9 mouse cellular contexts compared by ENCODE assay signal in the genomic region with DNA sequence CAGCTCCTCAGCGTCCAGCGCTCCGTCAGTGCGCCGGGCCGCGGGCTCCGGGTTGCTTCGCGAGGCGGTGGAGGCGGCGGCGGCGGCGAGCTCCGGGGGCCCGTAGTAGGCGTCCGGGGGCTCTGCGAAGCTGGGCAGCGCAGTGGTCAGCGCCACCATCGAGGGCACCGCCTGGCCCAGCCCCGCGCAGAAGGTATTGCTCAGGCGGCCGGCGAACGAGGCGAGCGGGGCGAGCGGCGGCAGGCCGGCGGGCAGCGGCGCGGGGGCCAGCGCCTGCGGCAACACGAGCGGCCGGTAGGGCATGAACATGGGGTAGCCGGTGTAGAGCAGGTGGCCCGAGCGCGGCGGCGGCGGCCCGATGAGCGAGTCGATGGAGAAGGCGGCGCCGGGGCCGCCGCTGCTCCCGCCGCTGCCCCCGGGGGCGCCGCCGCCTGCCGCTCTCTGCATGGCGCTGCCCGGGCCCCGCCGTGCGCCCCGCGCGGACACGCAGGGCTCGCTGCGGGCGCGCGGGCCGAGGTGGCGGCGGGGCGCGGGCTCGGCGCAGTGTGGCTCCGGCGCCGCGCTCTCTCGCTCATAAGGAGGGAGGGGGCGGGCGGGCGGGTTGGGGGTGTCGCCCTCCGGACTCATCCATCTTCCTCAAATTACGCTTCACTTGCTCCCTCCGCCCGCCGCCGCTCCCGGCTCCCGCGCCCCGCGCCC. TPM values are rescaled to one million over a fixed set of nuclear protein-coding genes. Genes with fewer than 3 reads are reported as not detected.
DNase-seq lines count a peak whose midpoint lies in the region; ATAC-seq and TF ChIP-seq lines count a peak whose summit lies in the region.
"Had no signal": no experiment of that assay in that cellular context is flagged by ENCODE, and none has a peak within 500 bp of the region (broad histone marks: within the 10 kb centered on the region; RNA-seq: fewer than 3 reads in every experiment).

No protein-coding gene starts in this region.

- no peak for DNase-seq in heart, postnatal 25 days (ENCODE audit: low spot score)
- DNase-seq in embryonic facial prominence, embryonic 11.5 days (ENCODE audit: low spot score) = no peak
- DNase-seq in hindbrain, postnatal 0 days (ENCODE audit: low spot score) = peak; percentile 24
- no peak for DNase-seq in midbrain, postnatal 0 days (ENCODE audit: low spot score)
- no peak for DNase-seq in natural killer cell, adult 2 months (ENCODE audit: low spot score in 2 of 2)
- DNase-seq in layer of hippocampus, adult 11-12 months (ENCODE audit: low spot score) = no peak
- DNase-seq in B cell, adult 2 months = no peak
- DNase-seq: cerebellum, adult 2 months had no signal

- intact Hi-C loops in heart, postnatal 25 days (cut with DNase I) = no loop called here

- peaks cover 83% of the 10 kb centered on the region for H3K27me3 ChIP-seq in heart, embryonic 16.5 days (ENCODE audit: control insufficient read depth, insufficient read depth, low read length)
- H3K27me3 ChIP-seq in embryonic facial prominence, embryonic 11.5 days (ENCODE audit: control insufficient read depth, insufficient read depth, low read length) = peaks cover 69% of the 10 kb centered on the region
- H3K27me3 ChIP-seq in hindbrain, postnatal 0 days (ENCODE audit: insufficient read depth, low read length) = peaks cover 36% of the 10 kb centered on the region
- H3K27me3 ChIP-seq in midbrain, postnatal 0 days (ENCODE audit: insufficient read depth, low read length) = peaks cover 73% of the 10 kb centered on the region

- peak overlapping the region; percentile 41; the same call in 1 of the 2 replicates for H3K9ac ChIP-seq in heart, embryonic 16.5 days (ENCODE audit: low read length)
- H3K9ac ChIP-seq in embryonic facial prominence, embryonic 11.5 days (replicated peaks; ENCODE audit: low read length) = peak overlapping the region; percentile 41
- H3K9ac ChIP-seq in hindbrain, postnatal 0 days (replicated peaks; ENCODE audit: low read length) = peak overlapping the region; percentile 45; the same call in 1 of the 2 replicates
- H3K9ac ChIP-seq in midbrain, postnatal 0 days (replicated peaks; ENCODE audit: low read length, poor library complexity, severe bottlenecking) = peak overlapping the region; percentile 48; the same call in 1 of the 2 replicates

- no peaks in the 10 kb centered on the region for H3K36me3 ChIP-seq in heart, embryonic 16.5 days (ENCODE audit: control insufficient read depth, insufficient read depth)
- H3K36me3 ChIP-seq in embryonic facial prominence, embryonic 11.5 days (replicated peaks; ENCODE audit: control insufficient read depth, insufficient read depth, low read depth, low read length) = no peaks in the 10 kb centered on the region
- no peaks in the 10 kb centered on the region for H3K36me3 ChIP-seq in hindbrain, postnatal 0 days (ENCODE audit: insufficient read depth, low read length)
- H3K36me3 ChIP-seq in midbrain, postnatal 0 days (ENCODE audit: insufficient read depth, low read length) = no peaks in the 10 kb centered on the region

- peak overlapping the region; percentile 81 for H3K4me2 ChIP-seq in heart, embryonic 16.5 days (ENCODE audit: low read depth, low read length)
- peak overlapping the region; percentile 85 for H3K4me2 ChIP-seq in embryonic facial prominence, embryonic 11.5 days (ENCODE audit: low read depth, low read length)
- peak overlapping the region; percentile 88 for H3K4me2 ChIP-seq in hindbrain, postnatal 0 days (ENCODE audit: low read depth, low read length)
- H3K4me2 ChIP-seq in midbrain, postnatal 0 days (ENCODE audit: low read depth, low read length, poor library complexity, severe bottlenecking) = peak overlapping the region; percentile 96

- TF ChIP-seq CTCF in hindbrain, postnatal 0 days (IDR thresholded peaks at IDR 0.05; ENCODE audit: low read depth) = no peak
- no peak for TF ChIP-seq CTCF in midbrain, postnatal 0 days (IDR thresholded peaks at IDR 0.05)

- peak overlapping the region; percentile 56 for H3K4me3 ChIP-seq in heart, embryonic 16.5 days (ENCODE audit: low read length)
- H3K4me3 ChIP-seq in embryonic facial prominence, embryonic 11.5 days (ENCODE audit: low read depth, low read length) = peak overlapping the region; percentile 28
- H3K4me3 ChIP-seq in hindbrain, postnatal 0 days (ENCODE audit: low read length) = peak overlapping the region; percentile 46
- H3K4me3 ChIP-seq in midbrain, postnatal 0 days (ENCODE audit: low read depth, low read length) = peak overlapping the region; percentile 48

- peaks cover 11% of the 10 kb centered on the region for H3K4me1 ChIP-seq in heart, embryonic 16.5 days (ENCODE audit: control insufficient read depth, insufficient read depth, low read length)
- peaks cover 9% of the 10 kb centered on the region for H3K4me1 ChIP-seq in embryonic facial prominence, embryonic 11.5 days (ENCODE audit: control insufficient read depth, insufficient read depth, low read length)
- peaks cover 10% of the 10 kb centered on the region; the same call in 1 of the 2 replicates for H3K4me1 ChIP-seq in hindbrain, postnatal 0 days (ENCODE audit: insufficient read depth, low read length)
- H3K4me1 ChIP-seq in midbrain, postnatal 0 days (ENCODE audit: insufficient read depth, low read length) = no peaks in the 10 kb centered on the region

- no peaks in the 10 kb centered on the region for H3K9me3 ChIP-seq in heart, embryonic 16.5 days (replicated peaks; ENCODE audit: control insufficient read depth, low read length)
- H3K9me3 ChIP-seq in embryonic facial prominence, embryonic 11.5 days (replicated peaks; ENCODE audit: control insufficient read depth, low read length) = no peaks in the 10 kb centered on the region
- H3K9me3 ChIP-seq in hindbrain, postnatal 0 days (ENCODE audit: low read length) = no peaks in the 10 kb centered on the region
- no peaks in the 10 kb centered on the region for H3K9me3 ChIP-seq in midbrain, postnatal 0 days (ENCODE audit: low read length)

- H3K27ac ChIP-seq in heart, embryonic 16.5 days (ENCODE audit: low read length) = no peak overlapping the region
- no peak overlapping the region for H3K27ac ChIP-seq in embryonic facial prominence, embryonic 11.5 days (replicated peaks; ENCODE audit: low read depth, low read length)
- H3K27ac ChIP-seq in hindbrain, postnatal 0 days = no peak overlapping the region
- no peak overlapping the region for H3K27ac ChIP-seq in midbrain, postnatal 0 days (ENCODE audit: low read depth, low read length)

- 1% methylated on average over 80 of the region's 109 CpGs for WGBS in heart, embryonic 16.5 days
- WGBS in embryonic facial prominence, embryonic 11.5 days = 0% methylated on average over 67 of the region's 109 CpGs
- 1% methylated on average over 51 of the region's 109 CpGs for WGBS in hindbrain, postnatal 0 days
- WGBS in midbrain, postnatal 0 days = 1% methylated on average over 62 of the region's 109 CpGs

- ATAC-seq in heart, embryonic 16.5 days (replicated peaks; ENCODE audit: extremely low read depth, insufficient read depth, low FRiP score) = no peak
- no peak for ATAC-seq in embryonic facial prominence, embryonic 11.5 days (replicated peaks; ENCODE audit: insufficient number of reproducible peaks, low FRiP score, low TSS enrichment, low read depth)
- peak; percentile 46; the same call in 1 of the 2 replicates for ATAC-seq in hindbrain, postnatal 0 days
- peak; percentile 38; the same call in 1 of the 2 replicates for ATAC-seq in midbrain, postnatal 0 days (ENCODE audit: low FRiP score)

RNA-seq across cellular contexts. Expression of a gene that starts 0.7 kb away (rescaled TPM):
- not detected in 2 replicates for polyA plus RNA-seq in heart, embryonic 16.5 days (2015; fragmentation: Nextera tagmentation; extraction: Ambion mirVana)
- total RNA-seq in heart, postnatal 25 days (2021) = not detected
- 0.07 and 0.13 TPM in 2 replicates for polyA plus RNA-seq in embryonic facial prominence, embryonic 11.5 days (2014; fragmentation: Nextera tagmentation; extraction: Ambion mirVana)
- total RNA-seq in hindbrain, postnatal 0 days (2014; rRNA removed) = 6.5 and 11.3 TPM in 2 replicates
- polyA plus RNA-seq in hindbrain, postnatal 0 days (2015; fragmentation: Nextera tagmentation; extraction: Ambion mirVana) = 4.1 and 4.4 TPM in 2 replicates
- total RNA-seq in midbrain, postnatal 0 days (2014; rRNA removed) = 0.33 TPM in 1 of 2 replicates, not detected in the other
- 0.09 and 0.12 TPM in 2 replicates for polyA plus RNA-seq in midbrain, postnatal 0 days (2015; fragmentation: Nextera tagmentation; extraction: Ambion mirVana)

RNA-seq across cellular contexts. Expression of a gene that starts 14.4 kb away (rescaled TPM):
- 10.1 and 10.2 TPM in 2 replicates for polyA plus RNA-seq in heart, embryonic 16.5 days (2015; fragmentation: Nextera tagmentation; extraction: Ambion mirVana)
- 10 to 100 TPM; 85.1 to 85.9 TPM for total RNA-seq in heart, postnatal 25 days (2021)
- 0.24 and 0.36 TPM in 2 replicates for polyA plus RNA-seq in embryonic facial prominence, embryonic 11.5 days (2014; fragmentation: Nextera tagmentation; extraction: Ambion mirVana)
- total RNA-seq in hindbrain, postnatal 0 days (2014; rRNA removed) = 0.10 TPM in 1 of 2 replicates, not detected in the other
- 0.16 and 0.21 TPM in 2 replicates for polyA plus RNA-seq in hindbrain, postnatal 0 days (2015; fragmentation: Nextera tagmentation; extraction: Ambion mirVana)
- total RNA-seq in midbrain, postnatal 0 days (2014; rRNA removed) = 1.2 TPM in 1 of 2 replicates, not detected in the other
- 0.31 and 0.39 TPM in 2 replicates for polyA plus RNA-seq in midbrain, postnatal 0 days (2015; fragmentation: Nextera tagmentation; extraction: Ambion mirVana)

RNA-seq across cellular contexts. Expression of a gene that starts 30.3 kb away (rescaled TPM):
- not detected in 2 replicates for polyA plus RNA-seq in heart, embryonic 16.5 days (2015; fragmentation: Nextera tagmentation; extraction: Ambion mirVana)
- total RNA-seq in heart, postnatal 25 days (2021) = not detected
- not detected in 2 replicates for polyA plus RNA-seq in embryonic facial prominence, embryonic 11.5 days (2014; fragmentation: Nextera tagmentation; extraction: Ambion mirVana)
- total RNA-seq in hindbrain, postnatal 0 days (2014; rRNA removed) = not detected in 2 replicates
- 0.09 and 0.16 TPM in 2 replicates for polyA plus RNA-seq in hindbrain, postnatal 0 days (2015; fragmentation: Nextera tagmentation; extraction: Ambion mirVana)
- total RNA-seq in midbrain, postnatal 0 days (2014; rRNA removed) = not detected in 2 replicates
- not detected in 2 replicates for polyA plus RNA-seq in midbrain, postnatal 0 days (2015; fragmentation: Nextera tagmentation; extraction: Ambion mirVana)
- polyA plus RNA-seq: cerebellum, adult 2 months had no signal

RNA-seq across cellular contexts. Expression of a gene that starts 50.9 kb away (rescaled TPM):
- 68.1 and 72.6 TPM in 2 replicates for polyA plus RNA-seq in heart, embryonic 16.5 days (2015; fragmentation: Nextera tagmentation; extraction: Ambion mirVana)
- 10 to 100 TPM; 48.0 to 53.2 TPM for total RNA-seq in heart, postnatal 25 days (2021)
- polyA plus RNA-seq in embryonic facial prominence, embryonic 11.5 days (2014; fragmentation: Nextera tagmentation; extraction: Ambion mirVana) = 148 and 159 TPM in 2 replicates
- 60.6 and 65.6 TPM in 2 replicates for total RNA-seq in hindbrain, postnatal 0 days (2014; rRNA removed)
- 65.4 and 66.5 TPM in 2 replicates for polyA plus RNA-seq in hindbrain, postnatal 0 days (2015; fragmentation: Nextera tagmentation; extraction: Ambion mirVana)
- 55.9 and 57.0 TPM in 2 replicates for total RNA-seq in midbrain, postnatal 0 days (2014; rRNA removed)
- 58.2 and 62.3 TPM in 2 replicates for polyA plus RNA-seq in midbrain, postnatal 0 days (2015; fragmentation: Nextera tagmentation; extraction: Ambion mirVana)

Comparison
In these comparisons a context has a peak if more than half of its experiments do, and no peak if none do; other contexts are left out.
1. ATAC-seq: peak in hindbrain, postnatal 0 days (single experiment) and midbrain, postnatal 0 days (single experiment); none in heart, embryonic 16.5 days (single experiment) and embryonic facial prominence, embryonic 11.5 days (single experiment).
2. Peak in every context shown above with its lines, with median percentiles within 50 percentile points of each other: H3K4me2 ChIP-seq, H3K4me3 ChIP-seq and H3K9ac ChIP-seq.